ENCODE assay signal across 9 mouse cellular contexts in genomic region chr11:120224488-120225255, GRCm38 (mm10). TPM values are rescaled to one million over a fixed set of nuclear protein-coding genes. Genes with fewer than 3 reads are reported as not detected.
A peak's percentile ranks its signal among the peaks of the same experiment; 100 is the strongest.
DNase-seq lines count a peak whose midpoint lies in the region; ATAC-seq lines count a peak whose summit lies in the region.
"Had no signal": no experiment of that assay in that cellular context is flagged by ENCODE, and none has a peak within 500 bp of the region (broad histone marks: within the 10 kb centered on the region; RNA-seq: fewer than 3 reads in every experiment).

No protein-coding gene starts in this region.

- peak overlapping the region; percentile 51 for H3K4me2 ChIP-seq in hindbrain, embryonic 13.5 days
- peak overlapping the region; percentile 44 for H3K4me2 ChIP-seq in limb, embryonic 15.5 days
- peak overlapping the region; percentile 44 for H3K4me2 ChIP-seq in stomach, embryonic 16.5 days (ENCODE audit: low read depth, low read length)

- peak; percentile 96 for DNase-seq in heart, adult 11 months
- DNase-seq in heart, postnatal 14 days = no peak
- DNase-seq in embryo, embryonic 11 days = peak; percentile 65
- no peak for DNase-seq in T-cell, adult 2 months (ENCODE audit: low spot score)
- DNase-seq in frontal cortex, postnatal 25 days (ENCODE audit: low spot score in 2 of 2) = no peak

- intact Hi-C loops in heart, postnatal 14 days (cut with DNase I) = no loop called here

- no peaks in the 10 kb centered on the region for H3K27me3 ChIP-seq in hindbrain, embryonic 13.5 days
- no peaks in the 10 kb centered on the region for H3K27me3 ChIP-seq in limb, embryonic 15.5 days
- H3K27me3 ChIP-seq in stomach, embryonic 16.5 days (ENCODE audit: control insufficient read depth, insufficient read depth, low read length) = no peaks in the 10 kb centered on the region

- H3K27ac ChIP-seq in hindbrain, embryonic 13.5 days = peak overlapping the region; percentile 100
- peak overlapping the region; percentile 63 for H3K27ac ChIP-seq in limb, embryonic 15.5 days
- peak overlapping the region; percentile 75 for H3K27ac ChIP-seq in stomach, embryonic 16.5 days (ENCODE audit: low read length)

- H3K9ac ChIP-seq in hindbrain, embryonic 13.5 days = peak overlapping the region; percentile 72
- H3K9ac ChIP-seq in limb, embryonic 15.5 days = no peak overlapping the region
- peak overlapping the region; percentile 61 for H3K9ac ChIP-seq in stomach, embryonic 16.5 days (ENCODE audit: low read length)

- 21% methylated on average over 11 of the region's 11 CpGs for WGBS in hindbrain, embryonic 13.5 days
- 31% methylated on average over 11 of the region's 11 CpGs for WGBS in limb, embryonic 15.5 days
- WGBS in stomach, embryonic 16.5 days = 35% methylated on average over 11 of the region's 11 CpGs

- H3K36me3 ChIP-seq in hindbrain, embryonic 13.5 days = no peaks in the 10 kb centered on the region
- no peaks in the 10 kb centered on the region for H3K36me3 ChIP-seq in limb, embryonic 15.5 days
- no peaks in the 10 kb centered on the region for H3K36me3 ChIP-seq in stomach, embryonic 16.5 days (ENCODE audit: control insufficient read depth, insufficient read depth, low read length)

- peak overlapping the region; percentile 5 for H3K4me3 ChIP-seq in hindbrain, embryonic 13.5 days
- H3K4me3 ChIP-seq in limb, embryonic 15.5 days = peak overlapping the region; percentile 9; the same call in 1 of the 2 replicates
- H3K4me3 ChIP-seq in stomach, embryonic 16.5 days (replicated peaks; ENCODE audit: low read length) = peak overlapping the region; percentile 21; the same call in 1 of the 2 replicates
- H3K4me3 ChIP-seq: erythroblast, embryonic 14.5 days had no signal

- no peaks in the 10 kb centered on the region for H3K9me3 ChIP-seq in hindbrain, embryonic 13.5 days
- no peaks in the 10 kb centered on the region for H3K9me3 ChIP-seq in limb, embryonic 15.5 days
- H3K9me3 ChIP-seq in stomach, embryonic 16.5 days (replicated peaks; ENCODE audit: control insufficient read depth, low read length) = no peaks in the 10 kb centered on the region

- peaks cover 93% of the 10 kb centered on the region for H3K4me1 ChIP-seq in hindbrain, embryonic 13.5 days (replicated peaks)
- peaks cover 81% of the 10 kb centered on the region for H3K4me1 ChIP-seq in limb, embryonic 15.5 days
- H3K4me1 ChIP-seq in stomach, embryonic 16.5 days (ENCODE audit: control insufficient read depth, insufficient read depth, low read length) = peaks cover 58% of the 10 kb centered on the region

- no peak; the same call in 1 of the 2 replicates for ATAC-seq in hindbrain, embryonic 13.5 days (ENCODE audit: low FRiP score)
- no peak for ATAC-seq in limb, embryonic 15.5 days (ENCODE audit: insufficient number of reproducible peaks, low FRiP score, low TSS enrichment, low read depth)
- peak; percentile 31; the same call in 1 of the 2 replicates for ATAC-seq in stomach, embryonic 16.5 days (ENCODE audit: insufficient read depth, low FRiP score)

RNA-seq across cellular contexts. Expression of gene Bahcc1, which starts 8.1 kb away (rescaled TPM):
- total RNA-seq in heart, postnatal 14 days (2021) = 10 to 100 TPM in 1 of 2 experiments, 1 to 10 TPM in 1; 7.8 to 10.0 TPM
- polyA plus RNA-seq in hindbrain, embryonic 13.5 days (2015; fragmentation: Nextera tagmentation; extraction: Ambion mirVana) = 13.6 and 17.0 TPM in 2 replicates
- 5.8 and 6.7 TPM in 2 replicates for polyA plus RNA-seq in limb, embryonic 15.5 days (2015; fragmentation: Nextera tagmentation; extraction: Ambion mirVana)
- 4.5 and 5.6 TPM in 2 replicates for polyA plus RNA-seq in stomach, embryonic 16.5 days (2015; fragmentation: Nextera tagmentation; extraction: Ambion mirVana)

Comparison
In these comparisons a context has a peak if more than half of its experiments do, and no peak if none do; other contexts are left out.
1. DNase-seq: peak in heart, adult 11 months (single experiment) and embryo, embryonic 11 days (single experiment); none in heart, postnatal 14 days (0 of 2), T-cell, adult 2 months (single experiment) and frontal cortex, postnatal 25 days (0 of 2).
2. Peak in every context shown above with its lines, with median percentiles within 50 percentile points of each other: H3K27ac ChIP-seq, H3K4me2 ChIP-seq and H3K4me3 ChIP-seq.